12 mouse cellular contexts compared by ENCODE assay signal in the genomic region with DNA sequence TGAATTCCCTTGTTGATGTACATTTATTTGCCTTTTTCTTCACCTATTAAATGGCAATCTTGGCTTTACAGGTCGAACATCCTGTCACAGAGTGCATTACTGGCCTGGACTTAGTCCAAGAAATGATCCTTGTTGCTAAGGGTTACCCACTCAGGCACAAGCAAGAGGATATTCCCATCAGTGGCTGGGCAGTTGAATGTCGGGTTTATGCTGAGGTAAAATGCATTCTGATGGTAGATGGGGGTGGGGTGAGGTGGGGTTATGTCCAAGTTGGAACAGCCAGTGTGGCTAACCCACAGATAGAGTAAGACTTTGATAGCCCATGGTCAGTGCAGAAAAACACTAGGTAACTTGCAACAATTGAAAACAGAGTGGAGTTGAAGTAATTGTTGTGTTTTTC.
DNase-seq lines count a peak whose midpoint lies in the region; ATAC-seq lines count a peak whose summit lies in the region.
"Had no signal": no experiment of that assay in that cellular context is flagged by ENCODE, and none has a peak within 500 bp of the region (broad histone marks: within the 10 kb centered on the region; RNA-seq: fewer than 3 reads in every experiment).

No protein-coding gene starts in this region.

- 33% methylated on average over 2 of the region's 2 CpGs for WGBS in neural tube, embryonic 13.5 days

- intact Hi-C loops in heart, postnatal 36 days (cut with DNase I) = no loop called here

- H3K4me2 ChIP-seq in neural tube, embryonic 13.5 days = no peak overlapping the region
- H3K4me2 ChIP-seq: limb, embryonic 15.5 days; midbrain, embryonic 12.5 days had no signal

- H3K4me3 ChIP-seq in neural tube, embryonic 13.5 days = no peak overlapping the region
- H3K4me3 ChIP-seq: limb, embryonic 15.5 days; midbrain, embryonic 12.5 days had no signal

- ATAC-seq in neural tube, embryonic 13.5 days (ENCODE audit: low read depth) = peak; percentile 50; the same call in 1 of the 2 replicates
- ATAC-seq: lung, postnatal 0 days had no signal

- peak; percentile 15 for DNase-seq in adrenal gland, adult 2 months
- DNase-seq in adrenal gland, adult 8-10 months = no peak
- DNase-seq in kidney, adult 9 months = peak; percentile 10
- DNase-seq in kidney, postnatal 4 days = no peak
- DNase-seq in cerebellum, postnatal 10 days = peak; percentile 73 to 88
- DNase-seq in urinary bladder, adult 2 months (ENCODE audit: low spot score) = no peak
- no peak for DNase-seq in heart, postnatal 36 days
- DNase-seq: heart, postnatal 14 days had no signal

- no peaks in the 10 kb centered on the region for H3K36me3 ChIP-seq in neural tube, embryonic 13.5 days
- H3K36me3 ChIP-seq: limb, embryonic 15.5 days; midbrain, embryonic 12.5 days had no signal

- no peaks in the 10 kb centered on the region for H3K27me3 ChIP-seq in neural tube, embryonic 13.5 days
- H3K27me3 ChIP-seq: limb, embryonic 15.5 days; midbrain, embryonic 12.5 days had no signal

- no peak overlapping the region for H3K27ac ChIP-seq in neural tube, embryonic 13.5 days (replicated peaks)
- H3K27ac ChIP-seq: limb, embryonic 15.5 days; midbrain, embryonic 12.5 days had no signal

- H3K9me3 ChIP-seq in neural tube, embryonic 13.5 days = no peaks in the 10 kb centered on the region
- H3K9me3 ChIP-seq: limb, embryonic 15.5 days; midbrain, embryonic 12.5 days had no signal

- H3K4me1 ChIP-seq in neural tube, embryonic 13.5 days (replicated peaks) = peaks cover 12% of the 10 kb centered on the region
- H3K4me1 ChIP-seq: limb, embryonic 15.5 days had no signal

- H3K9ac ChIP-seq in neural tube, embryonic 13.5 days = no peak overlapping the region
- H3K9ac ChIP-seq: limb, embryonic 15.5 days; midbrain, embryonic 12.5 days had no signal

Comparison
In these comparisons a context has a peak if more than half of its experiments do, and no peak if none do; other contexts are left out.
1. DNase-seq: peak in adrenal gland, adult 2 months (single experiment), kidney, adult 9 months (single experiment) and cerebellum, postnatal 10 days (2 of 2); none in adrenal gland, adult 8-10 months (single experiment), kidney, postnatal 4 days (0 of 2), urinary bladder, adult 2 months (single experiment) and heart, postnatal 36 days (0 of 2).